Mouse (Mus musculus) kidney, adult 2 months (tissue): ENCODE measurements around the gene Cftr. TPM values are rescaled to one million over a fixed set of nuclear protein-coding genes. Genes with fewer than 3 reads are reported as not detected.

Experiments
- DNase-seq: peaks from one replicate; pipeline ENCODE4 v3.0.0; 2021
- H3K27ac ChIP-seq: fragments of 200-500 bp; 2 replicates; pipeline ENCODE4 v1.5.1; 2012; ENCODE audit warnings: low read depth, low read length, control low read depth, inconsistent platforms; ENCODE audit not compliant: insufficient read depth
- H3K27me3 ChIP-seq: fragments of 200-500 bp; replicated peaks from 2 replicates; pipeline ENCODE4 v1.6.1; 2012; ENCODE audit warnings: mild to moderate bottlenecking, moderate library complexity, low read length, inconsistent platforms; ENCODE audit not compliant: control insufficient read depth, insufficient read depth
- H3K36me3 ChIP-seq: fragments of 200-500 bp; 2 replicates; pipeline ENCODE4 v1.6.1; 2012; ENCODE audit warnings: mild to moderate bottlenecking, moderate library complexity, low read length, inconsistent platforms; ENCODE audit not compliant: control insufficient read depth, insufficient read depth
- H3K4me1 ChIP-seq: fragments of 200-500 bp; 2 replicates; pipeline ENCODE4 v1.6.1; 2011; ENCODE audit warnings: low read length; ENCODE audit not compliant: control insufficient read depth, insufficient read depth
- H3K4me3 ChIP-seq: fragments of 200-500 bp; 2 replicates; pipeline ENCODE4 v1.5.1; 2011; ENCODE audit warnings: mild to moderate bottlenecking, low read depth, low read length, control low read depth; ENCODE audit not compliant: insufficient read depth
- CTCF ChIP-seq: fragments of 200-500 bp; conservative IDR thresholded peaks from 2 replicates; pipeline ENCODE4 v1.5.1; 2011; ENCODE audit warnings: low read depth, mild to moderate bottlenecking, control low read depth, low read length, moderate library complexity, mixed read lengths; ENCODE audit not compliant: insufficient read depth, insufficient read length
- POLR2A ChIP-seq: fragments of 200-500 bp; IDR thresholded peaks from one replicate; pipeline ENCODE4 v1.6.1; 2011; ENCODE audit warnings: low read depth, low read length, control low read depth
- WGBS: fragments of 180-500 bp; shearing (Covaris S2); methylation state at CpG from one replicate; pipeline ENCODE4 v1.1.7; 2018; 5-methylcytosine and 5-hydroxymethylcytosine counted together
- polyA plus RNA-seq: library from polyadenylated mRNA; depleted of rRNA; stranded (reverse); fragments of >200 nt; gene quantifications from 2 replicates; pipeline ENCODE4 v1.2.3, GENCODE M21; 2012

Gene Cftr
- polyA plus RNA-seq, 1 experiment: 0.72 TPM

GRCm38 (mm10) chr6:18305130-18305529 is 134.6 kb downstream of the Cftr start:
- 88% methylated on average over 4 of the region's 4 CpGs for WGBS
- no peak for DNase-seq
- Histone ChIP-seq H3K4me1 (no peaks in the 10 kb centered on the region), H3K27me3 (no peaks in the 10 kb centered on the region), H3K36me3 (no peaks in the 10 kb centered on the region), H3K4me3 (no peak overlapping the region), H3K27ac (no peak overlapping the region)
- TF ChIP-seq CTCF (no peak), POLR2A (no peak)

GRCm38 (mm10) chr6:18310983-18311382 is 140.5 kb downstream of the Cftr start:
- 24% methylated on average over 2 of the region's 2 CpGs for WGBS
- H3K27me3 ChIP-seq: no peaks in the 10 kb centered on the region
- no peak overlapping the region for H3K4me3 ChIP-seq
- H3K27ac ChIP-seq: no peak overlapping the region
- TF ChIP-seq CTCF (no peak), POLR2A (no peak)
- no peaks in the 10 kb centered on the region for H3K36me3 ChIP-seq
- no peaks in the 10 kb centered on the region; the same call in 1 of the 2 replicates for H3K4me1 ChIP-seq
- no peak for DNase-seq

GRCm38 (mm10) chr6:18314365-18314943 is 144.0 kb downstream of the Cftr start:
- Histone ChIP-seq H3K36me3 (no peaks in the 10 kb centered on the region), H3K27ac (no peak overlapping the region), H3K4me3 (no peak overlapping the region), H3K4me1 (no peaks in the 10 kb centered on the region; the same call in 1 of the 2 replicates), H3K27me3 (no peaks in the 10 kb centered on the region)
- peak; percentile 50 for DNase-seq
- WGBS: 34% methylated on average over 3 of the region's 3 CpGs
- TF ChIP-seq CTCF (no peak), POLR2A (no peak)

- H3K27ac ChIP-seq: no peak overlapping the region
- no peak overlapping the region for H3K4me3 ChIP-seq
- H3K36me3 ChIP-seq: no peaks in the 10 kb centered on the region
- H3K4me1 ChIP-seq: no peaks in the 10 kb centered on the region
- DNase-seq: no peak
- no peaks in the 10 kb centered on the region for H3K27me3 ChIP-seq
- no peak for TF ChIP-seq POLR2A
- no peak for TF ChIP-seq CTCF
- 88% methylated on average over 1 of the region's 1 CpGs for WGBS
Measured at GRCm38 (mm10) chr6:18322950-18323349, 152.5 kb downstream of the Cftr start.

- Histone ChIP-seq H3K27ac (no peak overlapping the region), H3K4me1 (no peaks in the 10 kb centered on the region), H3K27me3 (no peaks in the 10 kb centered on the region), H3K36me3 (no peaks in the 10 kb centered on the region), H3K4me3 (no peak overlapping the region)
- DNase-seq: no peak
- no peak for TF ChIP-seq CTCF
- no peak for TF ChIP-seq POLR2A
- WGBS: 61% methylated on average over 3 of the region's 3 CpGs
Measured at GRCm38 (mm10) chr6:18335393-18335792, 164.9 kb downstream of the Cftr start.

- no peak overlapping the region for H3K4me3 ChIP-seq
- DNase-seq: no peak
- H3K4me1 ChIP-seq: no peaks in the 10 kb centered on the region
- no peaks in the 10 kb centered on the region for H3K36me3 ChIP-seq
- no peak overlapping the region for H3K27ac ChIP-seq
- TF ChIP-seq CTCF (no peak), POLR2A (no peak)
- no peaks in the 10 kb centered on the region for H3K27me3 ChIP-seq
Measured at GRCm38 (mm10) chr6:18338307-18338706, 167.8 kb downstream of the Cftr start.

GRCm38 (mm10) chr6:18344272-18344671 is 173.8 kb downstream of the Cftr start:
- Histone ChIP-seq H3K4me3 (no peak overlapping the region), H3K27ac (no peak overlapping the region), H3K36me3 (no peaks in the 10 kb centered on the region), H3K27me3 (no peaks in the 10 kb centered on the region), H3K4me1 (no peaks in the 10 kb centered on the region)
- WGBS: 46% methylated on average over 2 of the region's 2 CpGs
- no peak for TF ChIP-seq CTCF
- no peak for TF ChIP-seq POLR2A
- DNase-seq: no peak
